Mouse (Mus musculus): ENCODE results near the gene Nanp.

DNA sequence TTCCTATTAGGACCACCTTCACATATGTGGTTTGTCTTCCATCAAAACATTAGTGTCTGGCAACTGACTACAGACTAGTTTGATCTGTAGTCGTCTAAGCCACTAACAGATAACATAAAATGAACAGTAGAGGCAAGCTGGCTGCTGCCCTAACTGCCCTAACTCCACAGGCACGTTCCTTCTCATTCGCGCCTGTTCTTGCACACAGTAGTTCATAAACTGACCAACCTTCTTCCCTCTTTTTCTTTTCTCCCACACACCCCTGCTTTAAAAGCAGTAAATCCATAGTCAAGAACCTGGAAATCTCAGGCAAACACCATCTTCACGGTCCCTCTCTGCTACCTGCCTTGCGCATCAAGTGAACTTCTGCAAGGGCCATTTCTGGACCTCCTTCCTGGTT, 31.2 kb downstream of the Nanp start:
- TF ChIP-seq GATA1 (IDR thresholded peaks at IDR 0.05; ENCODE audit: borderline replicate concordance, low read length) (no peak), FLI1 (IDR thresholded peaks at IDR 0.05; ENCODE audit: low read length) (no peak)
